Mouse (Mus musculus) heart, embryonic 15.5 days (tissue): ENCODE data around the gene Aox3. TPM values are rescaled to one million over a fixed set of nuclear protein-coding genes. Genes with fewer than 3 reads are reported as not detected.

Experiments
- ATAC-seq: fragments of 200-750 bp; cut with Nextera tagmentation; replicated peaks from 2 replicates; pipeline ENCODE4 v1.8.0; 2017; ENCODE audit warnings: low read depth, moderate TSS enrichment; ENCODE audit not compliant: insufficient number of reproducible peaks, insufficient read depth, low FRiP score
- H3K27ac ChIP-seq: fragments of 300-500 bp; sonication (generic); 2 replicates; pipeline ENCODE4 v1.5.1; 2015; ENCODE audit warnings: mild to moderate bottlenecking, inconsistent platforms
- H3K27me3 ChIP-seq: fragments of 300-500 bp; sonication (generic); 2 replicates; pipeline ENCODE4 v1.6.1; 2015; ENCODE audit warnings: inconsistent platforms
- H3K36me3 ChIP-seq: fragments of 300-500 bp; sonication (generic); 2 replicates; pipeline ENCODE4 v1.6.1; 2015; ENCODE audit warnings: mild to moderate bottlenecking, inconsistent platforms
- H3K4me1 ChIP-seq: fragments of 300-500 bp; sonication (generic); replicated peaks from 2 replicates; pipeline ENCODE4 v1.6.1; 2015; ENCODE audit warnings: inconsistent platforms
- H3K4me2 ChIP-seq: fragments of 300-500 bp; sonication (generic); 2 replicates; pipeline ENCODE4 v1.6.1; 2015; ENCODE audit warnings: inconsistent platforms, mild to moderate bottlenecking, moderate library complexity
- H3K4me3 ChIP-seq: fragments of 300-500 bp; sonication (generic); 2 replicates; pipeline ENCODE4 v1.5.1; 2015; ENCODE audit warnings: mild to moderate bottlenecking, inconsistent platforms
- H3K9ac ChIP-seq: fragments of 300-500 bp; sonication (generic); 2 replicates; pipeline ENCODE4 v1.6.1; 2015; ENCODE audit warnings: mild to moderate bottlenecking, inconsistent platforms
- H3K9me3 ChIP-seq: fragments of 300-500 bp; sonication (generic); replicated peaks from 2 replicates; pipeline ENCODE4 v1.6.1; 2016; ENCODE audit warnings: inconsistent platforms
- WGBS: fragments of 180-500 bp; shearing (Covaris S2); methylation state at CpG from one replicate; pipeline ENCODE4 v1.1.7; 2015; ENCODE audit warnings: mixed read lengths; 5-methylcytosine and 5-hydroxymethylcytosine counted together
- polyA plus RNA-seq: library from polyadenylated mRNA; unstranded; fragments of >200 nt; fragmentation: Nextera tagmentation; extraction: Ambion mirVana; gene quantifications from 2 replicates; pipeline ENCODE4 v1.2.1, GENCODE M21; 2015

Gene Aox3
- polyA plus RNA-seq: 0.43 and 1.1 TPM in 2 replicates

GRCm38 (mm10) chr1:58112880-58113279, at the start of gene Aox3:
TSS of gene Aox3 (plus strand) at chr1:58113130.
- Histone ChIP-seq H3K4me2 (peak within 1 kb of the TSS; percentile 37; the same call in 1 of the 2 replicates), H3K27me3 (no peaks in the 10 kb centered on the region), H3K4me3 (no peak within 1 kb of the TSS), H3K9ac (no peak within 1 kb of the TSS), H3K4me1 (peaks cover 7% of the 10 kb centered on the region; the same call in 1 of the 2 replicates), H3K9me3 (no peaks in the 10 kb centered on the region), H3K36me3 (no peaks in the 10 kb centered on the region), H3K27ac (no peak within 1 kb of the TSS)
- no peak for ATAC-seq
- 13% methylated on average over 11 of the region's 11 CpGs for WGBS

GRCm38 (mm10) chr1:58065151-58065550, 47.8 kb upstream of the Aox3 start:
- H3K27me3 ChIP-seq: no peaks in the 10 kb centered on the region
- H3K4me1 ChIP-seq: no peaks in the 10 kb centered on the region
- no peaks in the 10 kb centered on the region for H3K36me3 ChIP-seq
- H3K4me2 ChIP-seq: no peak overlapping the region
- no peak overlapping the region for H3K4me3 ChIP-seq
- H3K27ac ChIP-seq: no peak overlapping the region
- WGBS: 87% methylated on average over 5 of the region's 5 CpGs
- no peak overlapping the region for H3K9ac ChIP-seq
- no peaks in the 10 kb centered on the region for H3K9me3 ChIP-seq
- ATAC-seq: no peak

GRCm38 (mm10) chr1:58065606-58066005, 47.3 kb upstream of the Aox3 start:
- no peaks in the 10 kb centered on the region for H3K9me3 ChIP-seq
- 70% methylated on average over 3 of the region's 3 CpGs for WGBS
- no peak overlapping the region for H3K27ac ChIP-seq
- ATAC-seq: no peak
- H3K9ac ChIP-seq: no peak overlapping the region
- no peak overlapping the region for H3K4me2 ChIP-seq
- H3K27me3 ChIP-seq: no peaks in the 10 kb centered on the region
- no peak overlapping the region for H3K4me3 ChIP-seq
- no peaks in the 10 kb centered on the region for H3K36me3 ChIP-seq
- no peaks in the 10 kb centered on the region for H3K4me1 ChIP-seq

- no peak for ATAC-seq
- 74% methylated on average over 6 of the region's 6 CpGs for WGBS
- no peaks in the 10 kb centered on the region for H3K9me3 ChIP-seq
- no peaks in the 10 kb centered on the region for H3K4me1 ChIP-seq
- no peak overlapping the region for H3K4me2 ChIP-seq
- no peak overlapping the region for H3K4me3 ChIP-seq
- H3K27me3 ChIP-seq: no peaks in the 10 kb centered on the region
- no peaks in the 10 kb centered on the region for H3K36me3 ChIP-seq
- no peak overlapping the region for H3K27ac ChIP-seq
- H3K9ac ChIP-seq: no peak overlapping the region
These were observed 43.7 kb upstream of the Aox3 start for GRCm38 (mm10) chr1:58069181-58069580.

- H3K4me1 ChIP-seq: no peaks in the 10 kb centered on the region
- 87% methylated on average over 11 of the region's 11 CpGs for WGBS
- no peak overlapping the region for H3K4me2 ChIP-seq
- H3K36me3 ChIP-seq: no peaks in the 10 kb centered on the region
- H3K4me3 ChIP-seq: no peak overlapping the region
- H3K27ac ChIP-seq: no peak overlapping the region
- no peaks in the 10 kb centered on the region for H3K27me3 ChIP-seq
- ATAC-seq: no peak
- H3K9me3 ChIP-seq: no peaks in the 10 kb centered on the region
- no peak overlapping the region for H3K9ac ChIP-seq
These were observed 42.8 kb upstream of the Aox3 start for GRCm38 (mm10) chr1:58070091-58070490.

GRCm38 (mm10) chr1:58071006-58071405, 41.9 kb upstream of the Aox3 start:
- no peaks in the 10 kb centered on the region for H3K27me3 ChIP-seq
- H3K4me3 ChIP-seq: no peak overlapping the region
- no peak overlapping the region for H3K27ac ChIP-seq
- 67% methylated on average over 9 of the region's 9 CpGs for WGBS
- H3K4me1 ChIP-seq: no peaks in the 10 kb centered on the region
- no peak overlapping the region for H3K9ac ChIP-seq
- no peak overlapping the region for H3K4me2 ChIP-seq
- H3K36me3 ChIP-seq: no peaks in the 10 kb centered on the region
- ATAC-seq: no peak
- no peaks in the 10 kb centered on the region for H3K9me3 ChIP-seq

GRCm38 (mm10) chr1:58071509-58071908, 41.4 kb upstream of the Aox3 start:
- Histone ChIP-seq H3K4me1 (no peaks in the 10 kb centered on the region), H3K4me3 (no peak overlapping the region), H3K27me3 (no peaks in the 10 kb centered on the region), H3K9ac (no peak overlapping the region), H3K36me3 (no peaks in the 10 kb centered on the region), H3K9me3 (no peaks in the 10 kb centered on the region), H3K27ac (no peak overlapping the region), H3K4me2 (no peak overlapping the region)
- 65% methylated on average over 1 of the region's 1 CpGs for WGBS
- ATAC-seq: no peak

- Histone ChIP-seq H3K4me3 (no peak overlapping the region), H3K9me3 (no peaks in the 10 kb centered on the region), H3K4me1 (no peaks in the 10 kb centered on the region), H3K27ac (no peak overlapping the region), H3K9ac (no peak overlapping the region), H3K4me2 (no peak overlapping the region), H3K27me3 (no peaks in the 10 kb centered on the region), H3K36me3 (no peaks in the 10 kb centered on the region)
- WGBS: 52% methylated on average over 2 of the region's 2 CpGs
- no peak for ATAC-seq
These were observed 40.5 kb upstream of the Aox3 start for GRCm38 (mm10) chr1:58072416-58072815.

GRCm38 (mm10) chr1:58072991-58073730, 39.8 kb upstream of the Aox3 start:
- Histone ChIP-seq H3K4me3 (no peak overlapping the region), H3K27me3 (no peaks in the 10 kb centered on the region), H3K9me3 (no peaks in the 10 kb centered on the region), H3K36me3 (no peaks in the 10 kb centered on the region), H3K27ac (no peak overlapping the region), H3K9ac (no peak overlapping the region), H3K4me1 (no peaks in the 10 kb centered on the region), H3K4me2 (no peak overlapping the region)
- ATAC-seq: no peak
- WGBS: 75% methylated on average over 12 of the region's 12 CpGs

- Histone ChIP-seq H3K36me3 (no peaks in the 10 kb centered on the region), H3K9me3 (no peaks in the 10 kb centered on the region), H3K9ac (no peak overlapping the region), H3K4me3 (no peak overlapping the region), H3K27me3 (no peaks in the 10 kb centered on the region), H3K4me1 (no peaks in the 10 kb centered on the region), H3K4me2 (no peak overlapping the region), H3K27ac (no peak overlapping the region)
- ATAC-seq: no peak
- WGBS: 90% methylated on average over 2 of the region's 2 CpGs
These were observed 38.7 kb upstream of the Aox3 start for GRCm38 (mm10) chr1:58074266-58074665.

GRCm38 (mm10) chr1:58077882-58078281, 35.0 kb upstream of the Aox3 start:
- Histone ChIP-seq H3K4me2 (no peak overlapping the region), H3K27ac (no peak overlapping the region), H3K27me3 (no peaks in the 10 kb centered on the region), H3K9ac (no peak overlapping the region), H3K4me3 (no peak overlapping the region), H3K4me1 (no peaks in the 10 kb centered on the region), H3K9me3 (no peaks in the 10 kb centered on the region), H3K36me3 (no peaks in the 10 kb centered on the region)
- ATAC-seq: no peak

- no peaks in the 10 kb centered on the region for H3K27me3 ChIP-seq
- no peak for ATAC-seq
- 91% methylated on average over 7 of the region's 7 CpGs for WGBS
These were observed 34.5 kb upstream of the Aox3 start for GRCm38 (mm10) chr1:58078390-58078789.

More at GRCm38 (mm10) chr1:58078390-58078789, 34.5 kb upstream of the Aox3 start:
- H3K36me3 ChIP-seq: no peaks in the 10 kb centered on the region
- H3K27ac ChIP-seq: no peak overlapping the region
- no peak overlapping the region for H3K4me3 ChIP-seq
- H3K9me3 ChIP-seq: no peaks in the 10 kb centered on the region
- no peaks in the 10 kb centered on the region for H3K4me1 ChIP-seq
- no peak overlapping the region for H3K9ac ChIP-seq
- H3K4me2 ChIP-seq: no peak overlapping the region
